Mouse (Mus musculus): ENCODE measurements at regions not wholly inside any gene's neighbourhood (a gene's known extent, or its start where the extent isn't known, plus 50 kb on each side); places are given as distances from the start of the nearest gene placed in this dataset.

DNA sequence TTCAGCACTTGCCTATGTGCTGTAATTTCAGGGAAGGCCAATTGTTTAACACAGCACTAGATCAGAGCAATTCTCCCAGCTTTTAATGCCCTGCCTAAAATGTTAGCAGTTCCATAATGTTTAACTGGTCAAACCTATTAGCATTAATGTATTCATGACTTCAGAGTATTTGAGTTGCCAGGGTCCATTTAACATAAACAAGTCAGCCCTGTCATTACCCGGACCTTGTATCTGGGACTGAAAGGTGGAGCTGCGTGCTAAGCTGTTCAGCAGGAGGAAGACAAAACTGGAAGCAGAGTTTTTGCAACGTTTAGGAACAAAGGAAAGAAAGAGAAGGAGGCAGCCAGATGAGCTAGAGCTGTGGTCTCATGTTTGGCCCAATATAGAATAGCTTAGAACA, 661.8 kb downstream of the Epm2a start:
- TF ChIP-seq CTCF (IDR thresholded peaks at IDR 0.05; ENCODE audit: low read depth) (no peak), EP300 (IDR thresholded peaks at IDR 0.05; ENCODE audit: low read depth) (no peak)
